Mouse (Mus musculus): ENCODE data around the gene Pik3cb.

DNA sequence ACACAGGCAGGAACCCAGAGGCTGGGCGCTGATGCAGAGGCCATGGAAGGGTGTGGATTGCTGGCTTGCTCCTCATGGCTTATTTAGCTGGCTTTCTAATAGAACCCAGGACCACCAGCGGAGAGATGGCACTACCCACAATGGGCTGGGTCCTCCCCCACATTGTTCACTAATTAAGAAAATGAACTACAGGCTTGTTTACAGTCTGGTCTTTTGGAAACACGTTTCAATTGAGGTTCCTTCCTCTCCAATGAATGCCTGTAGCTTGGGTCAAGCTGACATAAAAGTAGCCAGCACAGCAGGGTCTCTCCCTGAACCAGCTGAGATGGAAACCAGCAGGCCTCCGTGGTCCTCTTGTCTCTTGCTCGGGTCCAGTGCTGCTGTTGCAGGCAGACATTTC is 119.3 kb downstream of the Pik3cb start:
- TF ChIP-seq POLR2A (IDR thresholded peaks at IDR 0.05; ENCODE audit: low read depth, low read length) (no peak), CTCF (conservative IDR thresholded peaks at IDR 0.05; ENCODE audit: insufficient read depth, insufficient read length, low read depth, low read length) (no peak)

All from kidney, adult 2 months (tissue).